Mouse (Mus musculus): ENCODE measurements around the gene Iah1.

The Iah1 gene

DNA sequence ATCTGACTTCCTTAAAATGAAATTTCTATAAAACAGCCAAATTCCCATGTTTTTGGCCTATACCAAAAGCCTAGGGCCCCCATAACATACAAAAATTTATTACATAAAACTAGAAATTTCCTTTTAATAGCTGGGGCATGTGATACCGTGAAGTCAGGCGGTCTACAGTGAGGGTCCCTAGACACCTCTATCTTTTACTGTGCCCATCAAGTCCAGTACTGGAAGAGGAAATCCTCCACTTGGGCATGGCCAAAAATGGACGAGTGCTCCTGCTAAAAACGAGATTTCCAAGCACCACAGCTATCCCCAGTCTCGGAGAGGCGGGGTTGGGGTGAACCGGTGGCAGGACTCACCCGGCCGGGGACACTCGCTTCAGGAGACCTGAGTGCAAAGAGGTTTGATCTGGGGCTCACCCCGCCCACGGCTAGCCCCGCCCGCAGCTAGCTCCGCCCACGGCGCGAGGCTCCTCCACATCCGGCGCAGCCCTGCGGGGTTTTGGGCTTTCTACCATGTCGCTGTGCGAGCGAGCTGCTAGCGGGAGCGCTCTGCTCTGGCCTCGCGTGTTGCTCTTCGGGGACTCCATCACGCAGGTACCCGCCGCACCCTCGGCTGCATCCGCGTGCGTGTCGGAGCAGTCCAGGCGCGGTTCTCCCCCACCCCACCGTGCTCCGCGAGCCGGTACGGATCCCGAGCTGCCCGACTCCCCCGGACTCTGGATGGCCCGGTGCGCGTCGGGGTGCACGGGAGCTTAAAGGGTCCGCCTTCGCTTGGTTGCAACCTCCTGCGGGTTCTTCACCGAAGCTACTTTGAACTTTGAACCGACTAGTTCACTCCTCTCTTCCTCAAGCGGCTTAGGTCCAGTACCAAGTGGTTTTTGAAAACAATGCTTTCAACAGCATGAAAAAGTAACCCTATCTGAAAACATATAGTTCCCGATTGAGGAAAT lies at the start of gene Iah1:
Gene Iah1, plus strand, starts transcription at position 467 of the 946 bp plus-strand sequence.
- DNase-seq (ENCODE audit: low read depth, low spot score): peak; percentile 92
- H3K27me3 ChIP-seq (ENCODE audit: control insufficient read depth, insufficient read depth, low read length, poor library complexity, severe bottlenecking): no peaks in the 10 kb centered on the region
- peaks cover 14% of the 10 kb centered on the region for H3K36me3 ChIP-seq (ENCODE audit: control insufficient read depth, insufficient read depth, low read length, poor library complexity, severe bottlenecking)

DNA sequence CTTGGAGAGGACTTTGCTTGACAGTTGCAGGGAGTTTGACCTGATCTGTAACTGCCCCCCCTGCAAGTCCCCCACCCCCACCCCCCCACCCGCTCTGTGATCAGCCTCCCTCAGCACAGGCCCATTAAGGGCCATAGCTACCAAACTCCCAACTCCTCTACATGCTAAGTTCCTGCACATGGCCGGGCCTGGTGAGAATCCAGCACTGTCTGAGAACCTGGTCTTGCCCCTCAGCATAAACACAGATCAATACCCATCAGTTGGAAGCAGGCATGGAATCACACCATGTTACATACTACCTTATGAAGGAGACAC lies 49.4 kb upstream of the Iah1 start:
- Histone ChIP-seq H3K36me3 (ENCODE audit: control insufficient read depth, insufficient read depth, low read length, poor library complexity, severe bottlenecking) (peaks cover 6% of the 10 kb centered on the region; the same call in 1 of the 2 replicates), H3K27me3 (ENCODE audit: control insufficient read depth, insufficient read depth, low read length, poor library complexity, severe bottlenecking) (no peaks in the 10 kb centered on the region)
- no peak for DNase-seq (ENCODE audit: low read depth, low spot score)

DNA sequence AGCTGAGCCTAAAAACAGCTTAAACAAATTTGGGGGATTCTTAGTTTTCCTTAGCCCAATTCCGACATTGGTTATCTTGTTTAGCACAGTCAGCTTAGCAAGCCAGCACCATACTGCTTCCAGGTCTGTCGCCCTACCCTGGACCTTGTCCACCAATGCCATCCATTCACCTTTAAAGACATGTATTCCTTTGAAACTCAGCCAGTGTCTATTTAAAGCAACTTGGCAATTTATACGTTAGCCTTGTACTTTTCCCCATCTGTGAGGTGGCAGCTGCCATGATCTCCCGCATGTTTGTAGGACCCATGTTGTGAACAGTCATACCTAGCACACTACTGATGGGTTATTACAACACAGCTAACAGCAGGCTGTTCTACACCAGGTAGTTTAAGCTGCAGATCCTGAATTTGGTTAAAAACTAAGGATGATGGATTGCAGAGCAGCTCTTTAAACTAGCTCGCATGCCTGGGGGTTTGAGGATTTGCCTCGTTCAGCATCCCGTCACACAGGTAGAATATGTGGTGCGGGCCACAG lies 48.0 kb upstream of the Iah1 start:
- Histone ChIP-seq H3K27me3 (ENCODE audit: control insufficient read depth, insufficient read depth, low read length, poor library complexity, severe bottlenecking) (no peaks in the 10 kb centered on the region), H3K36me3 (ENCODE audit: control insufficient read depth, insufficient read depth, low read length, poor library complexity, severe bottlenecking) (peaks cover 6% of the 10 kb centered on the region; the same call in 1 of the 2 replicates)
- no peak for DNase-seq (ENCODE audit: low read depth, low spot score)

DNA sequence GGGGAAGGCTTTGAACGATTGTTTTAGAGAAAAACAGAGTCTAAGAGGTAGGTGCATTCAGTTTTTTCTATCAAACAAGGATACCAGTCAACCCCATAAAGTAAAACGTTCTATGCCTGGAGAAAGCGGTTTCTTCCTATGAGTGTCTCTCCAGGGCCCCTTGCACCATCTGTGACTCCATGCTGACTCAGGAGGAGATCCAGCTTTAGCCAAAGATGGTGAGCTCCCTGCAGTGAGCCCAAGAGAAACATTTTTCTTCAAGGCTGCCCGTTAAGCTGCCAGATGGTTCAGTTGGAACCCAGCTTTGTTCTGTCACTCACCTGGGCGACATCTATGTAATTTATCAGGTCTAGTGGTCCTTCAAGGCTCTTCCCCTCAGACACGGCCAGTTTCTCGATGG lies 41.7 kb upstream of the Iah1 start:
- H3K36me3 ChIP-seq (ENCODE audit: control insufficient read depth, insufficient read depth, low read length, poor library complexity, severe bottlenecking): peaks cover 8% of the 10 kb centered on the region; the same call in 1 of the 2 replicates
- DNase-seq (ENCODE audit: low read depth, low spot score): no peak
- H3K27me3 ChIP-seq (ENCODE audit: control insufficient read depth, insufficient read depth, low read length, poor library complexity, severe bottlenecking): no peaks in the 10 kb centered on the region

DNA sequence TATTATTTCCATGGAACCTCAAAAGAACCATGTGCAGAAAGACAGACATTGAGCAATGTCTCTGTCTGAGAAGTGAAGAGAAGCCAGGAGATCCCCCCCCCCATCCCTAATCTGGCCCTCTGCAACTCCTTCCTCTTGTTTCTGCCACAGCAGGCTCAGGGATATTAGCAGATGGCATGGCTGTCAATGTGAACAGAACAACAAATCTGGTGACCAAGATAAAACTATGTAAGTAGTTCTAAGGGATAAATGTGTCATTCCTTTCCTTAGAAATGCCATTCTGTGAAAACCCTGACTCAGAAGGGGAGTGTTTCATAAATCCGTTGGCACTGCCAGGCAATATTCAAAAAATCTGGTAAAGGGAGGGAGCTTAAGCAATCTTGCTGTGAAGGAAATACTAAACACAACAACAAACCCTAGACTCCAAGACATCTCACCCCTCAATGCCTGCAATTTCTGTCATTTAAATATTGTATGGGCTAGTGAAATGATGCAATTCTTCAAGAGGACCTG lies 38.8 kb upstream of the Iah1 start:
- Histone ChIP-seq H3K36me3 (ENCODE audit: control insufficient read depth, insufficient read depth, low read length, poor library complexity, severe bottlenecking) (peaks cover 3% of the 10 kb centered on the region; the same call in 1 of the 2 replicates), H3K27me3 (ENCODE audit: control insufficient read depth, insufficient read depth, low read length, poor library complexity, severe bottlenecking) (no peaks in the 10 kb centered on the region)
- no peak for DNase-seq (ENCODE audit: low read depth, low spot score)

DNA sequence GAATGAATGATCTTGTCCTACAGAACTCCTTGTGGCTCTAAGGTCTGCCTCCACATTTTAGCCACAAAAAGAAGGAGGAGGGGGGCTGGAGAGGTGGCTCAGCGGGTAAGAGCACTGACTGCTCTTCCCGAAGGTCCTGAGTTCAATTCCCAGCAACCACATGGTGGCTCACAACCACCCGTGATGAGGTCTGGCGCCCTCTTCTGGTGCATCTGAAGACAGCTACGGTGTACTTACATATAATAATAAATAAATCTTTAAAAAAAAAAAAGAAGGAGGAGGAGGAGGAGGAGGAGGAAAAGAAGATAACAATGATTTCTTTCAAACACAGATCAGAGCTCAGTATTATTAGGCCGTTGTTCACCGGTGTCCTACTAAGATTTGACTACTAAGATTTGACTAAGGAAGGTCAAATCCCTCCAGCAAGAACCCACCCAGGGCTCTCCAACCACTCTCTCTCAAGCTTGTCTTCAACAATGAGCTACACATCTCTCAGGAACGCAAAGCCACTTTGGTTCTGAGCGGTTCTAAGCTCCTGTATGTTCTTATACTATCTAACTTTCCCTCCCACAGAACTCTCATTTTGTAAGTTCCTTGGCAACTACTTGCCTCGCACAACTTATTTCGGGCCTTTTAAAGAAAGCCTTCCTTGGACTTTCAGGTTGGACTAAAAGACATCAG lies 31.3 kb upstream of the Iah1 start, which contains the start of gene Cpsf3:
Gene Cpsf3, plus strand, starts transcription at position 631 of the 681 bp plus-strand sequence.
- H3K27me3 ChIP-seq (ENCODE audit: control insufficient read depth, insufficient read depth, low read length, poor library complexity, severe bottlenecking): no peaks in the 10 kb centered on the region
- no peaks in the 10 kb centered on the region for H3K36me3 ChIP-seq (ENCODE audit: control insufficient read depth, insufficient read depth, low read length, poor library complexity, severe bottlenecking)
- DNase-seq (ENCODE audit: low read depth, low spot score): peak; percentile 60

DNA sequence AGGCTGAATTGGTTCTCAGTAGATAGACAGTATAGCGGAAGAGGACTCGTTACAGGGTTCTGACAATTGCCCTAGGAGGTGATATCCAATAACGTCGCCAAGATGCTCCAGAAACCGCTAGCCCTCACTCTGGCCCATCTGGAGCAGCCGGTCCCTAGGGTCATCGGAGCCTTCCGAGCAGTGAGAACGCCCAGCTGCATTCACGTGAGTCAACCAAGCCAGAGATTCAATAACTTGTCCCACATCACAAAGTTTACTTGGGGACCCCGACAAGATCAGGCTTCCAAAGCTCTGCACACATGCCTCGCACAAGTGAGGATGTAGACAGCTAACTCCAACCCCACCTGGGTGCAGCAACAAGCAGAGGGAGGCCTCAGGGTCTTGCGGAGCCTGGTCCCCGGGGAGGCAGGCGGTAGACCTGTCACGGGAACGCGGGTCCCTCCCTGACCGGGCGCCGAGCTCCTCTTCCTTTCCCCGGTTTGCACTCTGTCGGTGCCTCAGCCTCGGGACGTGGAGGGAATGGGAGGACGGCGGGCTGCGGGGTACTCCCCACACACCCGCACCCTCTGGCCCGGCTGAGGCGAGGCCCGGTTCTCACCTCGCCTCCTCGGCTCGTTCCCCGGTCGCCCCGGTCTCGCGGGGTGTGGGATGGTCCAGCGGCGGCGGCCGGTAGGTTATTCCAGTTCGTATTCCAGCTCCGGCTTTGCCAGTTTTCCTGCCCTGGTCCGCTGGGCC lies 30.5 kb upstream of the Iah1 start:
- Histone ChIP-seq H3K36me3 (ENCODE audit: control insufficient read depth, insufficient read depth, low read length, poor library complexity, severe bottlenecking) (no peaks in the 10 kb centered on the region), H3K27me3 (ENCODE audit: control insufficient read depth, insufficient read depth, low read length, poor library complexity, severe bottlenecking) (no peaks in the 10 kb centered on the region)
- no peak for DNase-seq (ENCODE audit: low read depth, low spot score)

DNA sequence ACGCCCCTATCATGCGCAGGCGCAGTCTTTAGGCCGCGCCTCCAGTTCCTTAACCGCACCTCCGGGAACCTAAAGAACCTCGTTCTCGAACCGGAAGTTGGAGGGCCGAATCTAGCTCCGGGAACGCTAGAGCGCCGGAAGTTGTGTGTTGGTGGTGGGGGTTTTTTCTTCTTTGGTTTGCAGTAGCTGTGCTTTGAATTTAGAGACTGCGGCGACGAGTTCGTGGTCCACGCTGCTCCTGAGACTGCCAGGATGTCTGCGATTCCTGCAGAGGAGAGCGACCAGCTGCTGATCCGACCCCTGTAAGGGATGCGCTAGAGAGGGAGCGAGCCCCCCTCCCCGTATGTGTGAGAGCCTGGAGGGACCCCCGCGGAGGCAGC lies 30.0 kb upstream of the Iah1 start, which contains the start of gene Itgb1bp1:
Gene Itgb1bp1, minus strand, starts transcription at position 42 of the 380 bp plus-strand sequence.
- peak; percentile 97 for DNase-seq (ENCODE audit: low read depth, low spot score)
- Histone ChIP-seq H3K36me3 (ENCODE audit: control insufficient read depth, insufficient read depth, low read length, poor library complexity, severe bottlenecking) (no peaks in the 10 kb centered on the region), H3K27me3 (ENCODE audit: control insufficient read depth, insufficient read depth, low read length, poor library complexity, severe bottlenecking) (no peaks in the 10 kb centered on the region)

DNA sequence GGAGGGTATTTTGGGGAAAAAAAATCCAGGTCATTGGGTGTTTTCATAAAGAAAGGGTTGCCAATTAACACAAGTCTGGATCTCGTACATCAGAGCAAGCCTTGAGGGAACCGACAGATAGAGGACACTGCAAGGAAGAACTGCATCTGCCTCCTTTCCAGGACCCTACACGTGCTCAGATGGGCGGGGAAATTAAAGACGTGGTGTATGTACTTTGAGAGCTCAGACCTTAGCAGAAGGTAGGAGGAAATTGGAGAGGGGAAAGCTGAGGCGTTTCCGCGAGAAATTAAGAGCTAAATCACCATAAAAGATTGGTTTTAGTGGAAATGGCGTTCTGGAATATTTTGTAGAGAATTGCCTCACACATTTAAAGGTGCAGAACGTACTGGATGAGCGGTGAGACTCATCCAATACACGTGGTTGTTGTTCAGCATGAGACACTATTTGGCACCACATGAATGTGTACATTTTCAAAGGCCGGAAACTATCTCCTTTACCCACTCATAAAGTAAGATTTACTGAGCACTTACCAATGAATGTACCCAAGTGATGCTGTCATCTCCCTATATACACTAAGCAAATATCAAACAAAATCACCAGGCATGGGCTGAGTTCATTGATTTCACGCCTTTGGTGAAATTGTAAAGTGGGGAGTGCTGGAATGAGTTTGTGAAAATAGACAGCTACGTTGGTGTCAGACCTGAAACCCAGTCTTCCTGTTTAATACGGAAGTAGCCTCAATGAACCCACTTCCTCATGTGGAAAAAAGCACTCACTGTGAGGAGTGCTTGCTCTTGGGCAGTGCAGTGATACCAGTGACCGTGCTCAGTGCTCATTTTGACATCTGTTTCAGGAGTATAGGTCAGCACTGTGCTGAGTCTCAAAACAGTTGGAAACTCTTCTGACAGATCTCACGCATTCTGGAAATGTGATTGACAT lies 29.2 kb upstream of the Iah1 start:
- DNase-seq (ENCODE audit: low read depth, low spot score): peak; percentile 74

DNA sequence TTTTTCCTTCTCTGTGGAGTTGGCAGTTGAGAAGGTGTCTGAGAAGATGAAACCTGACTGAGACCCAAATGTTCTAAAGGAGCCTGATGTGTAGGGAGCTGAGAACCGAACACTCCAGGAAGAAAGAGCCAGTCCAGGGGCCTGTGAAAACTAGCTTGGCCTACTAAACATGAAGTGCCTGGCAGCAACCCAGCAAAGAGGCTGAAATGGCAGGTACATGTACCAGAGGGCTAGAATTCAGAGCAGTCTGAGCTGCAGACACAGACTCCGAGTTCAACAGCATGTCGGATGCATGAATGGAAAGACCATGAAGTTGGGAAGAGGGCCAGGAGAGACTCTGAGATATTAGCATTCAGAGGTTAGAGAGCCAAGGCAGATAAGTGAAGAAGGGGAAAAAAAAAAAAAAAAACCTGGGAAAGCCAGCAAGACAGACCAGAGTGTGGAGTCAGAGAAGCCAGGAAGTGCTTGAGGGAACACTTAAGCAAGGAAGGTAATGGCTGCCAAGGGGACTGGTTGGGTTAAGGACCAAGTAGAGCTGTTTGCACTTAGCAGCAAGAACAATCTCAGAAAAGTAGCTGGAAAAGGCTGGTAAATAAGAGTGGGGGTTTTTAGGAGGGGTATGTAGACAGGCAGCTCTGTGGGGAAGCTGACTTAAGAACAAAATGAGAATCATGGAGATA lies 27.3 kb upstream of the Iah1 start:
- no peak for DNase-seq (ENCODE audit: low read depth, low spot score)
- Histone ChIP-seq H3K36me3 (ENCODE audit: control insufficient read depth, insufficient read depth, low read length, poor library complexity, severe bottlenecking) (peaks cover 7% of the 10 kb centered on the region), H3K27me3 (ENCODE audit: control insufficient read depth, insufficient read depth, low read length, poor library complexity, severe bottlenecking) (no peaks in the 10 kb centered on the region)

More for the DNA sequence above, 29.2 kb upstream of the Iah1 start:
- Histone ChIP-seq H3K27me3 (ENCODE audit: control insufficient read depth, insufficient read depth, low read length, poor library complexity, severe bottlenecking) (no peaks in the 10 kb centered on the region), H3K36me3 (ENCODE audit: control insufficient read depth, insufficient read depth, low read length, poor library complexity, severe bottlenecking) (no peaks in the 10 kb centered on the region)

DNA sequence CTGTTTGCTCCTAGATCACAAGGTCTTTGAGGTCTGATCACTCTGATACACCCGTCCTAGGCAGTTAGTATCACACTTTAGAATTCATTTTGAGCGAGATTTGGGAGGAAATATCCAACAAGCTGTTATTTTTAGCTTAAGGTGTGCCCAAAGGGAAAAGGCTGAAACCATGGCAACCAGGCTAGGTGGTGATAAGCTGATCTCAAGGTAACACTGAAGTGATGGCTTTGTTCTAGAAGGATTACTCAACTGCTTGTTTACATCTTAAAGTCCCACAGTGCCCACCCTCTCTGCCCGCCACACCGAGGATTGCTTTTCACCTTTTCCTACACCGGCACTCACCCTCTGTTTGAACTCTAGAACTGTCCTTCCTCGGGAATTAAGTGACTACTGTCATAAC lies 26.5 kb upstream of the Iah1 start:
- Histone ChIP-seq H3K36me3 (ENCODE audit: control insufficient read depth, insufficient read depth, low read length, poor library complexity, severe bottlenecking) (peaks cover 7% of the 10 kb centered on the region), H3K27me3 (ENCODE audit: control insufficient read depth, insufficient read depth, low read length, poor library complexity, severe bottlenecking) (no peaks in the 10 kb centered on the region)
- DNase-seq (ENCODE audit: low read depth, low spot score): no peak

DNA sequence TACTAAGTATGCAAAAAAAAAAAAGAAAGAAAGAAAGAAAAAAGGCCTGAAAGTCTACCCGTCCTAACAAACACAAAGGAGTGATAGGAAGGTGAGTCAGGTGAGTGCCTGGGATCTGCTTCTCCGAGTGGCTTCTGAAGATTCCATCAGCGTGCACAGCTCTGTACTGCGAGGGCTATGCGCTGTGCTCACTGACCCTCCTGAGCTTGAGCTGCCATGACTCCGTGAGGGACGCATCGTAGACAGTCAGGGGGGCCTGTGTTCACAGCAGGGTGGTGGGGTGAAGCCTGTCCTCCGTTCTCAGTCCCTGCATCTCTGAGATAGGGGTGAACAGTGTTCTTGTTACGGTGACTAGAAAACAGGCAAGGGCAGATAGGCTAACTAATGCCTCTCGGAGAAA lies 17.3 kb upstream of the Iah1 start:
- peaks cover 22% of the 10 kb centered on the region for H3K36me3 ChIP-seq (ENCODE audit: control insufficient read depth, insufficient read depth, low read length, poor library complexity, severe bottlenecking)
- no peak for DNase-seq (ENCODE audit: low read depth, low spot score)

DNA sequence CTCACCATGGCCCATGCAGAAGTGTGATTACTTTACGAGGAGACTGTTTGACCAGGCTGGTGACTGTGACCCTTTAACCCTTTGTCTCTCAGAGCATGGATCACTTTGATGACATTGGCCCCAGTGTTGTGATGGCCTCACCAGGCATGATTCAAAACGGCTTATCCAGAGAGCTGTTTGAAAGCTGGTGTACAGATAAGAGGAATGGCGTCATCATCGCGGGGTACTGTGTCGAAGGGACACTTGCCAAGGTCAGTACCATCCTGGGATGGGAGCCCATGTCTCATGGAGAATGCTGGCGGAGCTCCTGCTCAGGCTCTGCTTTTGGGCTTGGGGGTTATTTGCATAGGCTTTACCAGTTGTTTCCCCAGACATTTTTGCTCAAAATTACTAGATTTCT lies 14.9 kb upstream of the Iah1 start:
- H3K27me3 ChIP-seq (ENCODE audit: control insufficient read depth, insufficient read depth, low read length, poor library complexity, severe bottlenecking): no peaks in the 10 kb centered on the region
- H3K36me3 ChIP-seq (ENCODE audit: control insufficient read depth, insufficient read depth, low read length, poor library complexity, severe bottlenecking): peaks cover 16% of the 10 kb centered on the region
- DNase-seq (ENCODE audit: low read depth, low spot score): no peak

More for the DNA sequence above, 17.3 kb upstream of the Iah1 start:
- H3K27me3 ChIP-seq (ENCODE audit: control insufficient read depth, insufficient read depth, low read length, poor library complexity, severe bottlenecking): no peaks in the 10 kb centered on the region

Measured in splenic B cell, adult 2 months (primary cell).